Mouse (Mus musculus): ENCODE measurements around the gene Col13a1. TPM values are rescaled to one million over a fixed set of nuclear protein-coding genes. Genes with fewer than 3 reads are reported as not detected.
A peak's percentile ranks its signal among the peaks of the same experiment; 100 is the strongest.

Gene Col13a1
- polyA plus RNA-seq, 1 experiment from 2014 or later: 3.5 TPM

- no peak for ATAC-seq (ENCODE audit: low FRiP score)
- WGBS: 84% methylated on average over 13 of the region's 13 CpGs
These were observed 152.7 kb downstream of the Col13a1 start for GRCm38 (mm10) chr10:61825979-61826752.

GRCm38 (mm10) chr10:61825536-61825935 lies 153.4 kb downstream of the Col13a1 start:
- Histone ChIP-seq H3K27ac (replicated peaks) (no peak overlapping the region), H3K4me1 (peaks cover 2% of the 10 kb centered on the region; the same call in 1 of the 2 replicates), H3K9ac (replicated peaks) (no peak overlapping the region), H3K9me3 (replicated peaks) (no peaks in the 10 kb centered on the region), H3K27me3 (replicated peaks) (no peaks in the 10 kb centered on the region), H3K4me2 (no peak overlapping the region), H3K36me3 (no peaks in the 10 kb centered on the region), H3K4me3 (replicated peaks) (no peak overlapping the region)
- no peak for ATAC-seq (ENCODE audit: low FRiP score)
- WGBS: 58% methylated on average over 5 of the region's 5 CpGs

More at GRCm38 (mm10) chr10:61825979-61826752, 152.7 kb downstream of the Col13a1 start:
- peaks cover 2% of the 10 kb centered on the region; the same call in 1 of the 2 replicates for H3K4me1 ChIP-seq
- H3K27me3 ChIP-seq (replicated peaks): no peaks in the 10 kb centered on the region
- no peaks in the 10 kb centered on the region for H3K9me3 ChIP-seq (replicated peaks)
- no peak overlapping the region for H3K27ac ChIP-seq (replicated peaks)
- H3K36me3 ChIP-seq: no peaks in the 10 kb centered on the region
- H3K4me3 ChIP-seq (replicated peaks): no peak overlapping the region
- no peak overlapping the region for H3K9ac ChIP-seq (replicated peaks)
- H3K4me2 ChIP-seq: no peak overlapping the region

- no peak overlapping the region for H3K4me3 ChIP-seq (replicated peaks)
- no peak overlapping the region for H3K27ac ChIP-seq (replicated peaks)
- H3K9ac ChIP-seq (replicated peaks): no peak overlapping the region
- H3K36me3 ChIP-seq: no peaks in the 10 kb centered on the region
- no peaks in the 10 kb centered on the region for H3K27me3 ChIP-seq (replicated peaks)
- H3K9me3 ChIP-seq (replicated peaks): no peaks in the 10 kb centered on the region
- peaks cover 2% of the 10 kb centered on the region; the same call in 1 of the 2 replicates for H3K4me1 ChIP-seq
- WGBS: 63% methylated on average over 4 of the region's 4 CpGs
- no peak overlapping the region for H3K4me2 ChIP-seq
- ATAC-seq (ENCODE audit: low FRiP score): no peak
These were observed 155.2 kb downstream of the Col13a1 start for GRCm38 (mm10) chr10:61823731-61824115.

GRCm38 (mm10) chr10:61822968-61823730 lies 155.8 kb downstream of the Col13a1 start:
- no peak overlapping the region for H3K4me3 ChIP-seq (replicated peaks)
- H3K9ac ChIP-seq (replicated peaks): no peak overlapping the region
- no peaks in the 10 kb centered on the region for H3K36me3 ChIP-seq
- no peak overlapping the region for H3K4me2 ChIP-seq
- H3K27ac ChIP-seq (replicated peaks): no peak overlapping the region
- H3K27me3 ChIP-seq (replicated peaks): no peaks in the 10 kb centered on the region
- H3K4me1 ChIP-seq: peaks cover 2% of the 10 kb centered on the region; the same call in 1 of the 2 replicates
- no peaks in the 10 kb centered on the region for H3K9me3 ChIP-seq (replicated peaks)
- ATAC-seq (ENCODE audit: low FRiP score): no peak
- 58% methylated on average over 7 of the region's 7 CpGs for WGBS

GRCm38 (mm10) chr10:61820050-61820449 lies 158.9 kb downstream of the Col13a1 start:
- H3K36me3 ChIP-seq: no peaks in the 10 kb centered on the region
- H3K27ac ChIP-seq (replicated peaks): no peak overlapping the region
- no peaks in the 10 kb centered on the region for H3K27me3 ChIP-seq (replicated peaks)
- 0 out of 2 replicates have a peak, but pooled peaks cover 2% of the 10 kb centered on the region for H3K4me1 ChIP-seq
- H3K9me3 ChIP-seq (replicated peaks): no peaks in the 10 kb centered on the region
- ATAC-seq (ENCODE audit: low FRiP score): no peak
- H3K9ac ChIP-seq (replicated peaks): no peak overlapping the region
- 56% methylated on average over 9 of the region's 9 CpGs for WGBS
- H3K4me3 ChIP-seq (replicated peaks): no peak overlapping the region
- H3K4me2 ChIP-seq: no peak overlapping the region

DNA sequence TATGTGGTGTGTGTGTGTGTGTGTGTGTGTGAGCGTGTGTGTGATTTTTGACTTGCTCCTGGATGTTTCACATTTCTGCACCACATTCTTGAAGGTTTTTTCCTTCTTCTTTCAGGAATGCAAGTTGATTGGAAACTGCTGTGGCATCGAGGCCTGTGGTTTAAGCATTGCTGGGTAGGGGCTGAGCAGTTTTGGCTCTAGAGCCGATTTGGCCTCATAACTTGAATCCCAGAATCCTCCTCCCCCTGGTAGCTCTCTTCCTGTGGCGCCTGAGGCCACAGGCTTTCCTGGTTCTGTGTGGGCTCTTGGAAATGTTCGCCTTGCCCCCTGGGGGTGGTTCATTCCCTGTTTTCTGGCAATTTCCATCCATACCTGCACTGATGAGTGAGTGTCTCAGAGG lies 166.9 kb downstream of the Col13a1 start:
- Histone ChIP-seq H3K4me3 (replicated peaks) (no peak overlapping the region), H3K4me1 (no peaks in the 10 kb centered on the region), H3K9ac (replicated peaks) (no peak overlapping the region), H3K4me2 (no peak overlapping the region), H3K27me3 (replicated peaks) (no peaks in the 10 kb centered on the region), H3K36me3 (no peaks in the 10 kb centered on the region), H3K9me3 (replicated peaks) (no peaks in the 10 kb centered on the region), H3K27ac (replicated peaks) (no peak overlapping the region)
- 78% methylated on average over 5 of the region's 5 CpGs for WGBS
- ATAC-seq (ENCODE audit: low FRiP score): no peak

DNA sequence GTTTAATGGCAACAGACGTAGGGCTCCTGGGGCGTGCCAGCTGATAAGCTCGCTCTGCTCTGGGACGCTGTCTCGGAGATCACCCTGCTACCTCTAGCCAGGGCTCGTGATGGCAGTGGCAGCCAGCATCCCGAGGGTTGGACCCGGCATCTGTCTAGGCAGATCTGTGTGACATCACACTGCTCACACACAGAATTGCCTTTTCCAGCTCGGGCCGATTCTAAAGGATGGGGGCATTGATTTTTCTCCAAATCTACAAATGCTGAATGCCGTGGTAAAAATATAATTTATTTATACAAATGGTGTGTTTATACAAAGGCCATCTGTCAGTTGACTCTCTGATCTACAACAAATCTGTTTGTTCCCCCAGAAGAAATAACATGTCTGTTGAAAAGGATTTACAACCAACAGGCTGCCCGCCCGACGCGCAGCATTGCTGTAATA lies 180.8 kb downstream of the Col13a1 start:
- no peak overlapping the region for H3K9ac ChIP-seq (replicated peaks)
- H3K4me2 ChIP-seq: peak overlapping the region; percentile 25; the same call in 1 of the 2 replicates
- 54% methylated on average over 15 of the region's 15 CpGs for WGBS
- 0 out of 2 replicates have a peak, but pooled peaks cover 2% of the 10 kb centered on the region for H3K27me3 ChIP-seq (replicated peaks)
- ATAC-seq (ENCODE audit: low FRiP score): peak; percentile 59; the same call in 1 of the 2 replicates
- H3K9me3 ChIP-seq (replicated peaks): no peaks in the 10 kb centered on the region
- H3K4me1 ChIP-seq: no peaks in the 10 kb centered on the region
- no peak overlapping the region for H3K4me3 ChIP-seq (replicated peaks)
- H3K36me3 ChIP-seq: no peaks in the 10 kb centered on the region
- H3K27ac ChIP-seq (replicated peaks): peak overlapping the region; percentile 23; the same call in 1 of the 2 replicates

- Histone ChIP-seq H3K9ac (replicated peaks) (no peak overlapping the region), H3K27me3 (replicated peaks) (0 out of 2 replicates have a peak, but pooled peaks cover 2% of the 10 kb centered on the region), H3K4me3 (replicated peaks) (no peak overlapping the region), H3K4me1 (no peaks in the 10 kb centered on the region), H3K9me3 (replicated peaks) (no peaks in the 10 kb centered on the region), H3K36me3 (no peaks in the 10 kb centered on the region), H3K27ac (replicated peaks) (no peak overlapping the region), H3K4me2 (no peak overlapping the region)
- ATAC-seq (ENCODE audit: low FRiP score): no peak
- WGBS: 28% methylated on average over 8 of the region's 8 CpGs
These were observed 183.4 kb downstream of the Col13a1 start for GRCm38 (mm10) chr10:61795458-61795857.

GRCm38 (mm10) chr10:61794971-61795370 lies 183.9 kb downstream of the Col13a1 start:
- H3K4me2 ChIP-seq: no peak overlapping the region
- H3K36me3 ChIP-seq: no peaks in the 10 kb centered on the region
- no peaks in the 10 kb centered on the region for H3K4me1 ChIP-seq
- H3K4me3 ChIP-seq (replicated peaks): no peak overlapping the region
- no peak overlapping the region for H3K27ac ChIP-seq (replicated peaks)
- ATAC-seq (ENCODE audit: low FRiP score): no peak
- 74% methylated on average over 10 of the region's 10 CpGs for WGBS
- H3K27me3 ChIP-seq (replicated peaks): 0 out of 2 replicates have a peak, but pooled peaks cover 2% of the 10 kb centered on the region
- no peaks in the 10 kb centered on the region for H3K9me3 ChIP-seq (replicated peaks)
- no peak overlapping the region for H3K9ac ChIP-seq (replicated peaks)

- no peaks in the 10 kb centered on the region for H3K9me3 ChIP-seq (replicated peaks)
- H3K4me3 ChIP-seq (replicated peaks): no peak overlapping the region
- no peaks in the 10 kb centered on the region for H3K4me1 ChIP-seq
- H3K27ac ChIP-seq (replicated peaks): no peak overlapping the region
- 54% methylated on average over 8 of the region's 8 CpGs for WGBS
- ATAC-seq (ENCODE audit: low FRiP score): no peak
- 0 out of 2 replicates have a peak, but pooled peaks cover 2% of the 10 kb centered on the region for H3K27me3 ChIP-seq (replicated peaks)
- H3K9ac ChIP-seq (replicated peaks): no peak overlapping the region
- H3K36me3 ChIP-seq: no peaks in the 10 kb centered on the region
- no peak overlapping the region for H3K4me2 ChIP-seq
These were observed 185.9 kb downstream of the Col13a1 start for GRCm38 (mm10) chr10:61793015-61793414.

GRCm38 (mm10) chr10:61788499-61788898 lies 190.4 kb downstream of the Col13a1 start:
- no peak overlapping the region for H3K4me2 ChIP-seq
- no peak for ATAC-seq (ENCODE audit: low FRiP score)
- no peak overlapping the region for H3K4me3 ChIP-seq (replicated peaks)
- no peaks in the 10 kb centered on the region for H3K36me3 ChIP-seq
- H3K4me1 ChIP-seq: peaks cover 16% of the 10 kb centered on the region
- H3K27me3 ChIP-seq (replicated peaks): no peaks in the 10 kb centered on the region
- no peaks in the 10 kb centered on the region for H3K9me3 ChIP-seq (replicated peaks)
- no peak overlapping the region for H3K27ac ChIP-seq (replicated peaks)
- WGBS: 94% methylated on average over 5 of the region's 5 CpGs
- no peak overlapping the region for H3K9ac ChIP-seq (replicated peaks)
